Mouse (Mus musculus): ENCODE results near the gene Olfr958. TPM values are rescaled to one million over a fixed set of nuclear protein-coding genes. Genes with fewer than 3 reads are reported as not detected.

The Olfr958 gene
- polyA plus RNA-seq (2012; rRNA removed) = not detected in 2 replicates

DNA sequence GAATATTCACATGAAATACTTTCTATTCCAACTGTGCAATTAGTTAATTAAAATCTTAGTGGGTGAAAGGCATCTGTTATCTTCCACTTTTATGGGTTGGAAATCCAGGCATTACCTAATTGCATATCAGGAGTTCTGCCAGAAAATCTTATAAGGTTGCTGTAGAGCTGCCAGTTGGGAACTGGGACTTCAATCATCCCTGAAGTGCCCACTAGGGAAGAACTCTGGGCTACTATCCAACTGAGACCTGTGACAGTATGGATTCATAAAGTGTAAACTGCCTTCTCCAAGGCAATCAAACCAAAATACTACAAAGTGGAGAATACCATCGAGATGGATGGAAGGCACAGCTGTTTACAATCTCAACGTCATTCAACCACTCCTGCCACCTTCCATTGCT is at the start of gene Olfr958:
TSS of gene Olfr958 (minus strand) at position 109 of the 400 bp plus-strand sequence.
- peak in 1 of 2 experiments; percentile 7 for DNase-seq (ENCODE audit: extremely low spot score in 1 of 2, low spot score in 1 of 2)

DNA sequence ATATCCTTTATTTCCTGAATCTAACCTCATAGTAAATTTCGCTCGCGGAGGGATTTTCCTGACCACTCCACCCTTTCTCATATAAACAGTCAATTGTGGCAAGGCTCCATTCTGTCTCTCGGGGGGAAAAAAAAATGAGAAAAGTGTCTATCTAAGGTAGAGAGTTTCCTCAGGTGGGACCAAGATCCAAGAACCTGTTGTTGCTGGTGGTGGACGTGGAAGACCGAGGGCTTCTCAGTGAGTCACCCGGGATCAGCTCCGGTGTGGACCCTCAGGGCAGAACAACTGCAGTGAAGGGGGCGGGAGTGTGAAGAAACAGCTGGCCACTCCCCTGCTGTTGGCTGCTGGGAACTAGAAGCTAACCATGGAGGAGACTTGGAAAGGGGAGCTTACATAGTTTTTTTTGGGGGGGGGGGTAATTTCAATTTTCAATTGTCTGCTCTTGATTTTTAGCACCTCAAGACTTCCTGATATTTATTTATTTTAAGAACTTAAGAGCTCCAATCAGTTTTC is 49.5 kb upstream of the Olfr958 start:
- no peak for DNase-seq (ENCODE audit: extremely low spot score in 1 of 2, low spot score in 1 of 2)

DNA sequence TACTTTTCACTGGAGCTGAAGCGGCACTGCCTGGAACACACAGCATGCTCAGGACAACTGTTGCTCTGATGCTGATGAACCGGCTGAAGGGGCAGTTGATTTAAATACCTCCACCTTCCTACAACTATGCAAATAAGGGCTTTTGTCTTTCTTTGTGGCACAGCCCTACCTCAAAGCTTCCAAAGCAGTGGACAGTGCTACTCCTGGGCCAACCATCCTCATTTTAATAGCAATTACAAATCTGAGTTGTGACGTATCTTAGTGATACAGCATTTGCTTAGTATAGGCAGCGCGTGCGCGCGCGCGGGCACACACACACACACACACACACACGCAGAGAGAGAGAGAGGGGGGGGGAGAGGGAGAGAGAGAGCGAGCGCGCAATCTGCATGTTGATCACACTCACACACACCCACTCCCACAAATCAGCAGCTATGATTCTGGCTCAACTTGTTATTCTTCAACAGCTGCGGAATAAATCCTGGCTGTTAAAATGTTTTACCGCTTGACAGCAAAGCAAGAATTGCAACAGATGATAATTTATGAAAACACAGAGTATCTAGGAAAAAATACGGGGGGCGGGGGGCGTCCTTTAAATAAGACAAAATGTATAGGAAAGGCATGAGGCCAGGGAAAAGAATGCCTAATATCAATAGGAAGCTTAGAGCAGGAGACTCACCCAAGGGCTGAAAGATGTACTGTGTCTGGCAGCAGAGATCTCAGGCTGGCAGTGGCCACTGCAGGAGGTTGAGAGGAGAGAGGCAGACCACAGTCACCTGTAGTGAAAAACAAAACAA is 48.9 kb upstream of the Olfr958 start:
- DNase-seq (ENCODE audit: extremely low spot score in 1 of 2, low spot score in 1 of 2) = peak in 1 of 2 experiments; percentile 46

DNA sequence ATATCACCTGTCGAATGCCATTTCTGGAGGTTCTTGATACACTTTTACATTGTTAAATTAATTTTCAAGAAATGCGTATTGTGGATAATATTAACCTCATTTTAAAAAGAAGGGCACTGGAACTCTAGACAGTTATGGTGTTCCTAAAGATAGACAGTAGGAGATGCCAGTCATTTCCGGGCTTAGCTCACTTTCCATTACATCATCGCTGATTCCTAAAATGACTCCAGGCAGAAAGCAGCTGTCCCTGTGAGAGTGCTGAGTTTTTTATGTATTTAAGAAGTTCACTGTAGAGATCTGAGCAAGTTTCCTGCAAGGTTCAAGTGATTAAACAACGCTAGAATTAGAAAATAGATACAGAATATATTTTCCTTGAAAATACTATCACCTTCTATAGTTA is 23.2 kb upstream of the Olfr958 start:
- peak in 1 of 2 experiments; percentile 4 for DNase-seq (ENCODE audit: extremely low spot score in 1 of 2, low spot score in 1 of 2)

- no peak for DNase-seq (ENCODE audit: extremely low spot score in 1 of 2, low spot score in 1 of 2)
Measured at GRCm38 (mm10) chr9:39575469-39575868, 21.6 kb upstream of the Olfr958 start, which contains the start of gene Olfr959. TSS of gene Olfr959 (minus strand) at chr9:39575569.

GRCm38 (mm10) chr9:39558349-39558647 is 4.4 kb upstream of the Olfr958 start:
- no peak for DNase-seq (ENCODE audit: extremely low spot score in 1 of 2, low spot score in 1 of 2)

DNA sequence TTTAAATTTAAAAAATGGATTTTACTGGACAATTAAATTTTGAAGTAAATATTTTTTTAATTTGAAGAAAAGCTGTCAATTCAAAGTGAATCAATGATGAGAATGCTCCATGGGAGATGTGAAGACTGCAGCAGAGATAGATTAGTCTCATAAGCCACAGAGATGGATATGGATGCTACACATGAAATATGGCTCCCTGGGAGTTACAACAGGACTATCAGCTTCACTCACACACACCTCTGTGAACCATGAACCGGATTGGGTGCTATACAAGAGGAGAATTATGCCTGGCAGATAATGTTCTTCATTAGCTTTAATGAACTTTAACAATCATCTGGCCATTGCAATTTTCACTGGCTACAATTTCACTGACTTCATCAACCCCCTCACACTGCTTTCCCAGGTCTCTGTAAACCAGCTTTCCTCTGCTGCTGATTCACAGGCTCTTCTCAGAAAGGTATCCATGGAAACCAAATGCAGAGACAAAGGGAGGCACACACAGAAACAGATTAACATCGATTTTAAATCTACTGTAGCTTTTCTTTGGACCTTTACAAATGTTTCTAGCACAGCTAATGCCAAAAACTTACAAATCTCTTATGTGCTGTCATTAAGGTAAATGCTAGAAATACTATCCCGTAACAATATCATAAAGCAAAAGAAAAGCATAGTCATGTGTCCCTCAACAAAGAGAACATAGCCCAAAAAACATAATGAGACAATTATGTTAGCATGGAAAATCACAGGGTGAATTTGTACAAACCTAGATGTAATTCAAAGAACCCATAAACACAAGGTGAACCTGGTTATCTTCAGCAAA is 3.9 kb upstream of the Olfr958 start:
- DNase-seq (ENCODE audit: extremely low spot score in 1 of 2, low spot score in 1 of 2) = peak; percentile 14 to 42

- peak in 1 of 2 experiments; percentile 19 for DNase-seq (ENCODE audit: extremely low spot score in 1 of 2, low spot score in 1 of 2)
Measured at GRCm38 (mm10) chr9:39550806-39551205, 3.0 kb downstream of the Olfr958 start.

DNA sequence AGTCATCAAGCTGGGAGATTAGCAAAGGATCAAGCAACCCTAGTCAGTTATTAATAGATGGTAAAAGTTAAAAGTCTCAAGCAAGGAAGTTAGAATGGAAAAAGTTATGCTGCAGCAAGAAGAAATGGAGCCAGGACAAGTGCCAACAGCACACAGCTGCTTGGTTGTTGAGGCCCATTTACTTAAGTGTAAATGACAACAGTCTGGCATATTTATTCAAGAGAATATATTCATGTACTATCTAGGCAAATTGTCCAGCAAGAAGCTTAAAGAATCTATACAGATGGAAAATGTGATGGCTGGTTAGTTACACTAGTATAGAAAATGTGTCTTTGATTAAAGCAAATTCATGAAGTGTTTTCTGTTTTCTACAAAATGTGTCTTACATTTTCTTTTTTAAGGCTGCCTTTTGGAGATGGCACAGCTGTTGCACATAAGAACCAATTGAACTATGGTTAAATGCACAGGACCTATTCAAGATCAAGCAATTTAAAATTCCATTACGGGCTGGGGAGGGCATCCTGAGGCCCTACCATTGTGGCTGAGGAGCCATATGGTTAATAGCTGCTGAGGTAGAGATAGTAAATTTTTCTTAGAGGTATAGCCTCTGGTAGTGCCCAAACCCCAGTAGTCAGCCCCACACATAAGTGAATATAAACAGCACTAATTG is 30.1 kb downstream of the Olfr958 start:
- DNase-seq (ENCODE audit: extremely low spot score in 1 of 2, low spot score in 1 of 2) = no peak

- no peak for DNase-seq (ENCODE audit: extremely low spot score in 1 of 2, low spot score in 1 of 2)
Measured at GRCm38 (mm10) chr9:39518595-39518994, 35.3 kb downstream of the Olfr958 start.

GRCm38 (mm10) chr9:39515531-39515930 is 38.3 kb downstream of the Olfr958 start, which contains the start of gene Olfr957:
TSS of gene Olfr957 (minus strand) at chr9:39515809.
- DNase-seq (ENCODE audit: extremely low spot score in 1 of 2, low spot score in 1 of 2) = no peak

DNA sequence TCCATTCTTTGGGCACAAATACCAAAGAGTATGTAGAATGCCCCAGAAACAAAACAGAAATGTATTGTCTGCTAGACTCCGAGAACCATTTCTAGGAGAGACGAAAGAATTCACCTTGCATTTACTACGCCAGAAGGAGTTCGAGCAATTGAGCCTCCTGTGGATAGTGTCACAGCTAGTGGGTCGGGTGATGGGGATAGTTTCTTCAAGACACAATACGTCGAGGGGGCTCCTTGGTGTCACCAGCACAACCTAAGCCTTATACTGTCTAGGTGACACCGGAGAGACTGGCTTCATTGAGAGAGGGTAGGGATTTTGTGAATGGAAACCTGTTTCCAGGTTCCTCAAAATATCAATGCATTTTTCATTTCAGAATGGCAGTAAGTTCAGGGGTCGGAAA is 44.4 kb downstream of the Olfr958 start:
- no peak for DNase-seq (ENCODE audit: extremely low spot score in 1 of 2, low spot score in 1 of 2)

DNA sequence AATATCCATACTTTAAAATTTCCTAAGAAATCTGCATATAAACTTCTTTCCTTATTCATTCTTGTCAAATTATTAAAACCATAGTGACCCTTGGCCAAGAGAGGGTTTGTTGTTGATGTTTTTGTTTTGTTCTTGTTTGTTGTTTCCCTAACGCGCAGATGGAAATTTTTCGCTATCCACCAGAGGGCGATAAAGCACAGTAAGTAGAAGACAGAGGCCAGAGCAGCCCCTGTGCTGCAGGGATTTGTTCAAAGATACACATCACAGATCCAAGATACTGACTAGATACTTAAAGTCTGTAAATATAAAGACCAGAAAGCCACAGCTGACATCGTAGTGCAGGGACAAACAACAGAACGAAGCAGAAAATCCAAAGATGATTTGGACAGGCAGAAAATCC is 44.9 kb downstream of the Olfr958 start:
- peak; percentile 30 to 84 for DNase-seq (ENCODE audit: extremely low spot score in 1 of 2, low spot score in 1 of 2)

Other genes with a start within 250 kb of the Olfr958 start
- not detected in 2 replicates for gene Olfr948, start 228.0 kb downstream of the Olfr958 start, polyA plus RNA-seq (2012; rRNA removed)
- not detected in 2 replicates for gene Olfr951, start 166.6 kb downstream of the Olfr958 start, polyA plus RNA-seq (2012; rRNA removed)
- not detected in 2 replicates for gene Olfr952, start 126.9 kb downstream of the Olfr958 start, polyA plus RNA-seq (2012; rRNA removed)
- gene Olfr954, start 97.4 kb downstream of the Olfr958 start, polyA plus RNA-seq (2012; rRNA removed) = not detected in 2 replicates
- not detected in 2 replicates for gene Olfr955, start 82.1 kb downstream of the Olfr958 start, polyA plus RNA-seq (2012; rRNA removed)
- gene Olfr44, start 60.1 kb downstream of the Olfr958 start, polyA plus RNA-seq (2012; rRNA removed) = not detected in 2 replicates
- gene Olfr957, start 38.2 kb downstream of the Olfr958 start, polyA plus RNA-seq (2012; rRNA removed) = not detected in 2 replicates
- gene Olfr959, start 21.5 kb upstream of the Olfr958 start, polyA plus RNA-seq (2012; rRNA removed) = not detected in 2 replicates
- gene AW551984, start 50.3 kb upstream of the Olfr958 start, polyA plus RNA-seq (2012; rRNA removed) = 4.4 and 5.5 TPM in 2 replicates
- gene Olfr148, start 56.6 kb upstream of the Olfr958 start, polyA plus RNA-seq (2012; rRNA removed) = not detected in 2 replicates
- not detected in 2 replicates for gene Olfr960, start 67.3 kb upstream of the Olfr958 start, polyA plus RNA-seq (2012; rRNA removed)
- not detected in 2 replicates for gene Olfr961, start 91.0 kb upstream of the Olfr958 start, polyA plus RNA-seq (2012; rRNA removed)
- not detected in 2 replicates for gene Olfr963, start 113.2 kb upstream of the Olfr958 start, polyA plus RNA-seq (2012; rRNA removed)
- not detected in 2 replicates for gene Olfr149, start 153.1 kb upstream of the Olfr958 start, polyA plus RNA-seq (2012; rRNA removed)
- gene Olfr965, start 157.3 kb upstream of the Olfr958 start, polyA plus RNA-seq (2012; rRNA removed) = 0.11 TPM in 1 of 2 replicates, not detected in the other
- not detected in 2 replicates for gene Olfr150, start 176.9 kb upstream of the Olfr958 start, polyA plus RNA-seq (2012; rRNA removed)
- not detected in 2 replicates for gene Olfr967, start 192.2 kb upstream of the Olfr958 start, polyA plus RNA-seq (2012; rRNA removed)
- gene Olfr968, start 229.2 kb upstream of the Olfr958 start, polyA plus RNA-seq (2012; rRNA removed) = not detected in 2 replicates
- gene Olfr969, start 236.9 kb upstream of the Olfr958 start, polyA plus RNA-seq (2012; rRNA removed) = not detected in 2 replicates

Data from frontal cortex, adult 2 months (tissue).